Mouse (Mus musculus): ENCODE measurements around the gene Ttc6. TPM values are rescaled to one million over a fixed set of nuclear protein-coding genes. Genes with fewer than 3 reads are reported as not detected.

The Ttc6 gene
- not detected for polyA plus RNA-seq (2017; shearing (Covaris generic))

GRCm38 (mm10) chr12:57563909-57564308 is at the start of gene Ttc6:
Ttc6 (plus strand) TSS chr12:57564113.

GRCm38 (mm10) chr12:57546415-57547201 is 17.3 kb upstream of the Ttc6 start, which contains the start of gene Foxa1:
Foxa1 (minus strand) TSS chr12:57546916.

Other genes with a start within 250 kb of the Ttc6 start
- gene Foxa1, start 17.2 kb upstream of the Ttc6 start, polyA plus RNA-seq (2017; shearing (Covaris generic)): 0.39 TPM

Measured in effector memory CD4-positive, alpha-beta T cell, adult 5 months (primary cell).